Mouse (Mus musculus) ES-Bruce4 (cell line): Measurements from ENCODE around the gene Prkg1.

Experiments used
- CTCF ChIP-seq: IDR thresholded peaks from one replicate; pipeline ENCODE4 v1.8.1; 2011; ENCODE audit warnings: low read depth, low read length
- EP300 ChIP-seq: IDR thresholded peaks from 2 replicates; pipeline ENCODE4 v1.6.1; 2011; ENCODE audit warnings: low read depth, low read length; ENCODE audit not compliant: insufficient read depth
- POLR2A ChIP-seq: IDR thresholded peaks from one replicate; pipeline ENCODE4 v1.8.1; 2011; ENCODE audit warnings: low read length; ENCODE audit not compliant: insufficient read depth

GRCm38 (mm10) chr19:31616159-31616558, 148.7 kb downstream of the Prkg1 start:
- TF ChIP-seq CTCF (no peak), POLR2A (no peak), EP300 (no peak)
